Mouse (Mus musculus) G1E (cell line): ENCODE measurements at regions not wholly inside any gene's neighbourhood (a gene's known extent, or its start where the extent isn't known, plus 50 kb on each side); places are given as distances from the start of the nearest gene placed in this dataset.

Experiments
- CTCF ChIP-seq: IDR thresholded peaks from 2 replicates; pipeline ENCODE4 v1.5.1; 2012; ENCODE audit warnings: low read depth, low read length, inconsistent platforms, mixed read lengths
- GATA1 ChIP-seq: IDR thresholded peaks from 2 replicates; pipeline ENCODE4 v1.6.1; 2012; ENCODE audit warnings: borderline replicate concordance, low read length, inconsistent platforms, mixed read lengths
- POLR2AphosphoS5 ChIP-seq: IDR thresholded peaks from 2 replicates; pipeline ENCODE4 v1.6.1; 2012; ENCODE audit warnings: low read depth, low read length, inconsistent platforms; ENCODE audit not compliant: insufficient replicate concordance

GRCm38 (mm10) chr2:147703981-147704380 is 342.3 kb downstream of the Pax1 start:
- no peak for TF ChIP-seq GATA1
- no peak for TF ChIP-seq CTCF
- no peak for TF ChIP-seq POLR2AphosphoS5
